Mouse (Mus musculus) liver (tissue): ENCODE measurements around the gene Camk1d.
"Not testable (repeated sequence)": the region's sequence is repeated elsewhere in the genome, so short reads cannot be mapped to it uniquely, and the experiment has no call there.

Experiments used
- DNase-seq: peaks from one replicate; pipeline ENCODE4 v3.0.0-alpha.2; 2020; ENCODE audit warnings: mixed read lengths

The Camk1d gene

GRCm38 (mm10) chr2:5561446-5561845 is 152.9 kb downstream of the Camk1d start:
- no peak for DNase-seq

- no peak for DNase-seq
These were observed 161.1 kb downstream of the Camk1d start for GRCm38 (mm10) chr2:5553264-5553663.

GRCm38 (mm10) chr2:5551758-5552255 is 162.5 kb downstream of the Camk1d start:
- no peak for DNase-seq

GRCm38 (mm10) chr2:5549334-5549733 is 165.0 kb downstream of the Camk1d start:
- no peak for DNase-seq

DNA sequence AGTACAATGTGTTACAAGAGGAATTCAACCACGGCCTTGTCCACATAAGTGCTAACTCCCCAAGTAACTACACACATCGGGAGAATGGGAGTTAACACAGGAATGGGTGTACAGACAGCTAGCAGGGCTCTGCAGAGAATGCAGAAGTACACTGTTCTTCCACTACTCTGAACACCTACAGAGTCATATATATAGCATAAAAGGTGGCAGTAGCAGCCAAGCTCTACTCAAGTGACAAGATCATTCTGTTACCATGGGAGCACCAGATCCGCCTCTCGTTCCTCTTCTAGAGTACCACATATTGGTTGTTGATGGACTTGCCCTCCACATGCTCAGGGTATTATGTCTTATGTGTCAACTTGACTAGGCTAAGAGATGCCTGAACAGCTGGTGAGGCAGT is 165.4 kb downstream of the Camk1d start:
- DNase-seq = no peak

GRCm38 (mm10) chr2:5540870-5541269 is 173.4 kb downstream of the Camk1d start:
- DNase-seq = no peak

- DNase-seq = not testable (repeated sequence)
These were observed 174.4 kb downstream of the Camk1d start for GRCm38 (mm10) chr2:5539894-5540293.

- no peak for DNase-seq
These were observed 180.4 kb downstream of the Camk1d start for GRCm38 (mm10) chr2:5533868-5534267.

DNA sequence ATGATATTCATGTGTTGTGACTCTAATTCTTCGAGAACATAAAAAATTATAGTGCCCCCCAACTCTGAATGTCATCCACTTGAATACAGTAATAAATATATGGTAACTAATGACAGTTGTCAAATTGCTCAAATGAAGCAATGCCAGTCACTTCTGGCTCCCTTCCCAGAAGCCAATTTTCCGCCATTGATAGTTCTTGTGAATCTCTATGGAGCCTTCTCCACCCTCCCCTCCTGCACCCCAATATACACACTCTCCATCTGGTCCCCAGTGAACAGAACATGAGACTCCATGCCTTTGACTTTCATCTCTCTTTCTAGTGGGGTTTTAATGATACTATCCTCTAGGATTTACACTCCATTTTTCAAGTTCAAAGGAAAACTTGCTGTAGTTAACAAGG is 184.3 kb downstream of the Camk1d start:
- DNase-seq = no peak

GRCm38 (mm10) chr2:5519221-5519669 is 195.1 kb downstream of the Camk1d start:
- DNase-seq = no peak

DNA sequence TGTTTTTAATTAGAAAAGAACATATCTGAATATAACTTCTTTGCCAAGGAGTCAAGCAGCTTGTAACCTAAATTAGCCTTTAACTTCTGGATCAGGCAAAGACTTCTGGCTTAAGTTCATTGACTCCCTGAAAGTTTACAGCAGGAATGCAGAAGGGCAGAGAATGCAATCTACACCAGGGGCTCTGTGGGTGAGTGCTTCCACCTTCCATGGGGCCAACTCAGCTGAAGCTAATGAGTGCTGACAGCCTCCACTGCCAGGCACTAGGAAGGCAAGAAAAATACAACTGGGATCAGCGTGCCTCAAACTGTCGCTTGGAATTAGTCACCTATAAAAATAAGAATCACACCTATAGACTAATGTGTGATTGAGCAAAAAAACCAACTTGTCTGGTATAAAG is 199.2 kb downstream of the Camk1d start:
- no peak for DNase-seq

GRCm38 (mm10) chr2:5514095-5514494 is 200.2 kb downstream of the Camk1d start:
- no peak for DNase-seq

DNA sequence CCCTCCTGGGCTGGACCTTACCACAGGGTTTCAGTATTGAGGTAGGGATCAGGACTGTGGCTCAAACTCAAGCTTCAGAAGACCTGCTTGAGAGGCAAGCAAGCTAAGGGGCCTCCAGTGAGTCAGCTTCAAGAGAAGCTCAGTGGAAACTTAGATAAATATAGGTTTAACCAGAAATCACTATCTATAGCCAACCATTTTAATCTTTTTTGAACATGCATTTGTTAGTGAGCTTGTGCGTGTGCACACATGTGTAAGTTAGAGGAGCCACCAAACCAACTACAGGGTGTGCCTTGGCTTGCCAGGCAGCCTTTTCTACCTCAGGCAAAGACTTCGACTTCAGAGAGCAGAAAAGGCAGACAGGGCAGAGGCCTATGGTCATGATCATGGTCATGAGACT is 200.7 kb downstream of the Camk1d start:
- no peak for DNase-seq

DNA sequence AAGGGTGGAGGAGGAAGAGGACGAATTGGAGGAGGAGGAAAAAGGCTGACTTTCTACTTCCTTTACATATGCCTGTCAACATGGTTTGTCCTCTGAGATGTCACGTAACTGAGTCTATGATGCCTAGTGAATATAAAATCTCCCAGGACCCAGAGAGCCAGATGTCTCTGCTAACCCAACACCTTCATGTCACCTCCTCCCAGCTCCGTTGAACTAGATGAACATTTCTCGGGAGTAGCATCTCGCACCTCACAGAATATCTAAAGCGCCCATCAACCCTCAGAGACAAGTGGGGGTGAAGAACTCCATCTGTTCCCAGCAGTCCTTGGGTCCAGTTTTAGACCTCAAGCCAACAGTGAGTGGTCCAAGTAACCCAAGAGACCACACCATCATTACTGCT is 204.3 kb downstream of the Camk1d start:
- DNase-seq = no peak

DNA sequence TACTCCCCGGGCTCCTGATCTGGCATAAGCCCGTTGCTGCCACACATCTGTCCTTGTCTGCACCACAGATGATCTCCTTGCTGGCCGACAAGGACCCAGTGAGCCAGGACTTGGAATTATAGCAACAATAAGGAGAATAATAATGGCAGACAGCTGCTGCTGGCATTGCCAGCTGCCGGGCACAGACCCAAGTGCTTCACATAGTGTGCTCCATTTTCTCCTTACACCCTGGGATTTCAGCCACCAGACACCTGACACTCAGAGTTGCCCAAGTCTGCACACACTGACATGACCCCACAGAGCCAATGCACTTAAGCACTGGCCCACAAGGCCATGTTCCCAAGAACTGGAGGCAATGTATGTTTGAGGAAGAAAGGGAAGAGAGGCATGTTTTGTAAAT is 214.7 kb downstream of the Camk1d start:
- DNase-seq = no peak

DNA sequence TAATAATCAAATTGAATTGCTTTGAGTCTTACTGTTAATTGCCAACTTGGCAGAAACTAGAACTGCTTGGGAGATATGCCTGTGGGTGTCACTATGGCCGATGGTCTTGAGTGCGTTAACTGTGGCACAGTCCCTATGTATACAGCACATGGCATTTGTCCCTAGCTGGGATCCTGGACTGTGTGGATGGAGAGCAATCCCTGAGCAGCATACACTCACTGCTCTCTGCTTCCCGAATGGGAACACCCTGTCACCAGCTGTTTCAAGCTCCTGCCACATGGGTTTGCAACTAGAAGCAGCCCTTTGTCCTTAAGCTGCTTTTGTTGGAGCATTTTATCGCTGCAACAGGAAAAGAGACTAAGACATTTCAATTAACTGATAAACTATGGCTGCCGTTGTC is 224.4 kb downstream of the Camk1d start:
- no peak for DNase-seq

DNA sequence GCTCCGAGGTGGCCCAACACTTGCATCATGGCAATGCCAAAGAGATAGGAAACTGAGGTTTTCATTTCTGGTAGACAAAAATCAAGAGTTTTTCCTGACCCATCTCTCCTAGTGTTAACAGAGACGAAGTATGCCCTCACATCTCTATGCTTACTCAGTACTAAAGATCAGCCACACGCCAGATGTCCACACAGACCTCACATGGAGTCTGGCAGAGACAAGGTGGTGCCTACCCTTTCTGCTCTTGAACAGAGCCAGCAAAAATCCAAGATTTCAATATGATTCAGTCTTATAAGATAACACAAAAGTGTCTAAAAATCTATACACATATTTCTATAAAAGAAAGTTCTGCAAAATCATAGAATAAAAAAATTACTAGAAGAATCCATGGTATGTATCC is 227.0 kb downstream of the Camk1d start:
- no peak for DNase-seq

DNA sequence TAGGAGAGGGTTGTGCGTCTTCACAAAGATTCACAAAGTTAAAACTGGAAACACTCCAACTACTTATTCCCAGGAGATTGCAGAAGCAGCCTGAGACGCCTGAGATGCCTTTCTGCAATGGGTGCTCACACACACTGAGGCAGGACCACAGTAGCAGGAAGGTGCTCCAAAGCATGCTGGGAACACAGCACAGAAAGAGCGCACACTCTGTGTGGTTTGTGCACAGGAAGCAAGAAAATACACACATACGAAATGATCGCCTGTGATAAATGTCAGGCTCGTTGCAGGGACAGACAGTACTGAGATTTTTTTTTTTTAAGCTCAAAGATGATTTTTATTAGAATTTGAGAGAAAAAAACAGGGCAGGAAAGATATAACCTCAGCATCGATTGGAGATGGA is 227.7 kb downstream of the Camk1d start:
- no peak for DNase-seq

DNA sequence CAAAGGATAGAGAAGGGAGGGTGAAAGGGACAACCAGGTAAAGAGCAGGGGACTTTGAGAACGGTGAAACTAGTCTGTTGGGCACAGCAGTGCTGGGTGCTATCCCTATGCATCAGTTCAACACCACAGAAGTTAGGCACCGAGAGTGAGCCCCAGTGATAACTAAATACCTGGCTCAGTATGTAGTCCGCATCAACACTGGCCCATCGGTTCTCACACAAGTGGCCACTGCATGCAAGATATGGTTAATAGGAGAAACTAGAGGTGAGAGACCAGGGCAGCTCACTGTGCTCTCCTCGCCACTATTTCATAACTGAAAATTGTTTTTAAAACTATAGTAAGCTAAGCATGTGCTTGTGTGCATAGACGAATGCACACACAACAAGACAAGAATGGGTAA is 228.5 kb downstream of the Camk1d start:
- DNase-seq = no peak

GRCm38 (mm10) chr2:5479886-5480285 is 234.4 kb downstream of the Camk1d start:
- DNase-seq = no peak

- no peak for DNase-seq
These were observed 235.6 kb downstream of the Camk1d start for GRCm38 (mm10) chr2:5478709-5479108.

DNA sequence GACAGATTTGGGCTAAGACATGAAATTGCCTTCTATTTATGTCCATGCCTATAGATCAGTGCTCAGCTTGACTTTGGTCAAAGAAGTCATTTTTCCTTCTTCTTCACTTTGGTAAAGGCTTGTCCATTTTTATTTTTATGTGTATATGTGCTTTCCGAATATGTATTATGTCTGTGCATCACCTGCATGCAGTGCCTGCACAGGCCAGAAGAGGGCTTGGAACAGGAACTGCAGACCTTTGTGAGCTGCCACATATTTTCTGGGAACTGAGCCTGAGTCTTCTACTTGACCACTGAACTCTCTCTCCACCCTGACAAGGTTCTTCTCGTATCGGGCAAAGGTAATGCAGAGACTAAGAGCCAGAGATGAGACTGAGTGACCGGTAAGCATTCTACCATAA is 236.1 kb downstream of the Camk1d start:
- no peak for DNase-seq

DNA sequence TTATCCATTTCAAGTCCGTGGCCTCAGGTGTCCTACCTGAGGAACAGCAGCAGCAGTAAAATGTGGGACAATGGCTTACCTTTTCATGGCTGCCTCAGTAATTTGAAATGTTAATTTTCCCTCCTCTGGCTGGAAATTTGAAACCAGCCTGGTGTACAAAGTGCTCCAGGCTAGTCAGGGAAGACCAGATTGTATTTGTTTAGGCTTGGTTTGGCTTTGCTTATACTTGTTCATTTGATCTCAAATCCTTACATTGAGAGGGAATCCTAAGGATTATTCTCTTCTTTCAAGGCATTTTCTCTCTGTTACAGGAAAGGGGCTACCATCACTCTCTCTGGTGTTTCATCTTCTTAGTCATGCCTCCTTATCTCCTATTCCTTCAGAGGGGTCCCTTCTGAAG is 236.8 kb downstream of the Camk1d start:
- DNase-seq = no peak

- no peak for DNase-seq
These were observed 244.9 kb downstream of the Camk1d start for GRCm38 (mm10) chr2:5469366-5469941.

DNA sequence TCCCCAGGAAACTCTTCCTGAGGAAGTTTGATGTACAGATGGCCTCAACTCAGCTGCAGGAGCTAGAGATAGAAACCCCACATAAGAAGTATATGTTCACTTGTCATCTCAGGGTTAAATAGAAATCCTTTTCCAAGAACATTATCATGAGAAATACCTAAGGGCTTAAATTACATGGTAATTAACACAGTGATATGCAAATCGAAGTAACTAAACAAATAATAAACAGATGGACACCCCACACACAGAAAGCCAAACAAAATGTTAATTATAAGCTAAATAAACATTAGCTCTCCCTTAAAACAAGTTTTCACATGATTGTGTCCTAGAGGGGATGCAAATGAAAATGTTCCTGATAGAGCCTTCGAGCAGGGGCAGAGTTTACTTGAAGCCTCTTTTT is 246.8 kb downstream of the Camk1d start:
- no peak for DNase-seq
